Mouse (Mus musculus) limb, embryonic 15.5 days (tissue): ENCODE measurements around the gene Ttc38. TPM values are rescaled to one million over a fixed set of nuclear protein-coding genes. Genes with fewer than 3 reads are reported as not detected.

Experiments
- ATAC-seq: fragments of 200-750 bp; cut with Nextera tagmentation; 2 replicates; pipeline ENCODE4 v1.8.0; 2017; ENCODE audit warnings: low read depth, moderate TSS enrichment; ENCODE audit not compliant: insufficient number of reproducible peaks, low FRiP score, low TSS enrichment
- H3K27ac ChIP-seq: fragments of 300-500 bp; sonication (generic); 2 replicates; pipeline ENCODE4 v1.5.1; 2015; ENCODE audit warnings: moderate library complexity, mild to moderate bottlenecking, inconsistent platforms
- H3K27me3 ChIP-seq: fragments of 300-500 bp; sonication (generic); 2 replicates; pipeline ENCODE4 v1.6.1; 2015; ENCODE audit warnings: inconsistent platforms
- H3K36me3 ChIP-seq: fragments of 300-500 bp; sonication (generic); 2 replicates; pipeline ENCODE4 v1.6.1; 2015; ENCODE audit warnings: inconsistent platforms
- H3K4me1 ChIP-seq: fragments of 300-500 bp; sonication (generic); 2 replicates; pipeline ENCODE4 v1.6.1; 2015; ENCODE audit warnings: inconsistent platforms
- H3K4me2 ChIP-seq: fragments of 300-500 bp; sonication (generic); 2 replicates; pipeline ENCODE4 v1.6.1; 2015; ENCODE audit warnings: mild to moderate bottlenecking, inconsistent platforms
- H3K4me3 ChIP-seq: fragments of 300-500 bp; sonication (generic); 2 replicates; pipeline ENCODE4 v1.5.1; 2015; ENCODE audit warnings: mild to moderate bottlenecking, inconsistent platforms
- H3K9ac ChIP-seq: fragments of 300-500 bp; sonication (generic); 2 replicates; pipeline ENCODE4 v1.6.1; 2015; ENCODE audit warnings: inconsistent platforms
- H3K9me3 ChIP-seq: fragments of 300-500 bp; sonication (generic); 2 replicates; pipeline ENCODE4 v1.6.1; 2016; ENCODE audit warnings: inconsistent platforms
- WGBS: fragments of 180-500 bp; shearing (Covaris S2); methylation state at CpG from one replicate; pipeline ENCODE4 v1.1.7; 2015; 5-methylcytosine and 5-hydroxymethylcytosine counted together
- polyA plus RNA-seq: library from polyadenylated mRNA; unstranded; fragments of >200 nt; fragmentation: Nextera tagmentation; extraction: Ambion mirVana; gene quantifications from 2 replicates; pipeline ENCODE4 v1.2.1, GENCODE M21; 2015

The Ttc38 gene
- polyA plus RNA-seq, 1 experiment from 2014 or later: 8.0 TPM

DNA sequence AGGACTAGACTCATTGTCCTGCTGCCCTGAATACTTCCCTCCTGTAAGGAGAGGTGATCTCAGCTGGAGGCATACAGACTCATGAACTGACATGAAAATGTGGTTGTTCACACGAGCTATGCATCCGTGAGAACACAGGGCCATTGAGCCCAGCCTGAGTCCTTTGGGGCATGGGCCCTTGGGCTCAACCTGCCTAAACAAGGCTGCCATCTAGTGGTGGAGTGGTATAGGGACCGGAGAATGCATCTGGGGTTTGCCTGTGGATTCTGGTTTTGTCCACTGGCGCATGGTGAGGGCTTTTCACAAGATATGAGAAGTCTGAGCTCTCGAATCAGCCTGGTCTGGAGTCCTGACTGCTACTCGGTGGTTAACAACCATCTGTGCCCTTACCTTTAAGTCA is 35.6 kb downstream of the Ttc38 start:
- 51% methylated on average over 6 of the region's 6 CpGs for WGBS
- ATAC-seq: no peak

DNA sequence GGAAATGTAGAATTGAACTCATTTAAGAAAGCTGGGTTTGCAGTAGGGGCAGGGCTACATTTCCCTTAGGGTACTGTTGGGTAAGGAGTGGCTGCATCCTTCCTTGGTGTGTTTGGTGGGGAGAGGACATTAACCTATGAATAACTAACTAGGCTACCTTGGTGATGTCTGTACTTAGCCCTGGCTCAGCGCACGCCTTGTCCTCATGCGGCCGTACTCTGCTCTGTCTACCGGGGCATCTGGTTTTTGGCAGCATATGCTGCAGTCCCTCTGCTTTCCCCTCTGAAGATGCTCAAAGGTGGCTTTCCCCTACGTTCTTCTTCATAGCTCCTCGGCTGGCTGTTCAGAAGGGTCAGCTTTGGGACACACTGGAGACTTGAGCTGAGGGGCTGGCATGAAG is 45.2 kb downstream of the Ttc38 start:
- H3K4me3 ChIP-seq: no peak overlapping the region
- H3K9me3 ChIP-seq: no peaks in the 10 kb centered on the region
- no peak for ATAC-seq
- no peak overlapping the region for H3K27ac ChIP-seq
- WGBS: 91% methylated on average over 7 of the region's 7 CpGs
- H3K4me2 ChIP-seq: no peak overlapping the region
- peaks cover 48% of the 10 kb centered on the region for H3K36me3 ChIP-seq
- no peaks in the 10 kb centered on the region for H3K27me3 ChIP-seq
- H3K9ac ChIP-seq: no peak overlapping the region
- peaks cover 7% of the 10 kb centered on the region; the same call in 1 of the 2 replicates for H3K4me1 ChIP-seq

More for the DNA sequence above, 35.6 kb downstream of the Ttc38 start:
- Histone ChIP-seq H3K4me3 (no peak overlapping the region), H3K9me3 (no peaks in the 10 kb centered on the region), H3K36me3 (peaks cover 86% of the 10 kb centered on the region), H3K27ac (no peak overlapping the region), H3K4me1 (no peaks in the 10 kb centered on the region), H3K4me2 (no peak overlapping the region), H3K9ac (no peak overlapping the region), H3K27me3 (no peaks in the 10 kb centered on the region)

DNA sequence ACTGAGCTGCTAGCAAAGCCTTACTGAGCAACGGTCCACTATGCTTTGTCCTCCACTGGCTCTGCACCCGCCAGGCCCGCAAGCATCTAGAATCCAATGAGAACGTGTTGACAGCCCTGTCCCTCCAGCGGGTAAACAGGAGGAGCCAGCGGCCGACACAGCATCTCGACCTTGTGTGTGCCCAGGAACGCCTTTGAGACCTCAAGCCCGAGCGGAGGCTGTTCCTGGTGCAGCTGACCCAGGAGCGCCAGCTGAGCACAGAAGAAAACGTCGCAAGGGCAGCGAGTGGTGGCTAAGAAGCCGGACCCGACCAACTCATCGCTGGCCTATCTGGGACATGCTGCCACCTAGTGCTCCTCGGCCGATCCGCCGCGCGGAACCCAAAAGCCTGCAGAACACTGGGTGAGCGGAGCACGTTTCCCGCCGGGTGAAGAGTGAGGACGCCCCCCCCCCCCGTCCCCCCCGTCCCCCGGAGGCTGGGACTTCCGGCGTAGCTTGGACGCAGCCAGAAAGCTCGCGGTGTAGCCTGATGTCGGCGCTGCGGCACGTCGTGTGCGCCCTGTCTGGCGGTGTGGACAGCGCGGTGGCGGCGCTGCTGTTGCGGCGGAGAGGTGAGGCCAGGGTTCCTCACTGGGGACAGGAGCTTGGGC is 46.9 kb downstream of the Ttc38 start, which contains the start of gene Trmu:
Gene Trmu (plus strand): TSS at position 465 of the 650 bp plus-strand sequence.
- peaks cover 50% of the 10 kb centered on the region for H3K36me3 ChIP-seq

DNA sequence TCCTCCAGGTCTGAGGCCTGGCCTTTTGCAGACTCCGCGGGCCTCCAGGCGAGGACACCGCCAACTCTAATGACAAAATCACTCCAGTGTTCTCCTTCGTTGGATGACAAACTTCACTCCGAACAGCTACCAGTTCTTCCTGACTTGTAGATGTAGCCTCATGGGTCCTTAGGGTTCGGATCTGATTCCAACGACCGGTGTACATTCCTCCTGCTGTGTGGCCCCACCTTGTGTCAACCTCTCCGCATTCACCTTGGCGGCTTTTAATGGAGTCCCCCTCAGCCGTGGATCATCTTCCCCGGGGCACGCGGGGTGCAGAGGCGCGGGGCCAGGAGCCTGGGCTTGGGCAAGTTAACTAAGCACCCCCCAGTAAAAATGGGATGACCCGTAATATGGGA is 47.4 kb downstream of the Ttc38 start:
- Histone ChIP-seq H3K4me2 (peak overlapping the region; percentile 85), H3K4me1 (peaks cover 7% of the 10 kb centered on the region; the same call in 1 of the 2 replicates), H3K27me3 (no peaks in the 10 kb centered on the region), H3K9me3 (no peaks in the 10 kb centered on the region), H3K36me3 (peaks cover 50% of the 10 kb centered on the region), H3K4me3 (peak overlapping the region; percentile 87), H3K9ac (peak overlapping the region; percentile 91), H3K27ac (peak overlapping the region; percentile 88)
- ATAC-seq: no peak; the same call in 1 of the 2 replicates
- under 1% methylated on average over 18 of the region's 18 CpGs for WGBS

More for the DNA sequence above, 46.9 kb downstream of the Ttc38 start, which contains the start of gene Trmu:
- Histone ChIP-seq H3K9ac (peak within 1 kb of the TSS; percentile 91), H3K9me3 (no peaks in the 10 kb centered on the region), H3K4me2 (peak within 1 kb of the TSS; percentile 85), H3K27me3 (no peaks in the 10 kb centered on the region), H3K4me3 (peak within 1 kb of the TSS; percentile 87), H3K27ac (peak within 1 kb of the TSS; percentile 88), H3K4me1 (peaks cover 7% of the 10 kb centered on the region; the same call in 1 of the 2 replicates)
- WGBS: under 1% methylated on average over 50 of the region's 50 CpGs
- ATAC-seq: peak; percentile 93

DNA sequence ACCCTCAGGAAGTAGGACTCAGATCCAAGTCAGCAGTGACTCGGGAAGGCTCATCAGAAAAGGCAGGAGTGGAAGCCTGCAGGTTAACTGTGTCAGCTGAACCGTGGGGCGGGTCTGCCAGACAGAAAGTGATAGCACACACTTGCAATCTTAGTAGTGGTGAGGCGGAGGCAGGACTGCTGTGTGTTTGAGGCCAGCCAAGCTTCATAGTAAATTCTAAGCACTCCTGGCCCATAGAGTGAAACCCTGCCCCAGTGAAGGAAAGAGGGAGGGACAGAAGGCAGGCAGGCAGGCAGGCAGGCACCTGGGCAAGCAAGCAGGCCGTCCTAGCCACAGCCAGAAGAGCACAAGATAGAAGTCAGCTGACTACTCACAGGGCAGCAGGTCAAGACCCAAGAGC is 53.5 kb downstream of the Ttc38 start:
- no peaks in the 10 kb centered on the region for H3K4me1 ChIP-seq
- 87% methylated on average over 5 of the region's 5 CpGs for WGBS
- H3K27me3 ChIP-seq: no peaks in the 10 kb centered on the region
- ATAC-seq: no peak
- H3K9ac ChIP-seq: no peak overlapping the region
- no peaks in the 10 kb centered on the region for H3K9me3 ChIP-seq
- peaks cover 61% of the 10 kb centered on the region for H3K36me3 ChIP-seq
- H3K4me2 ChIP-seq: no peak overlapping the region
- no peak overlapping the region for H3K4me3 ChIP-seq
- no peak overlapping the region for H3K27ac ChIP-seq

DNA sequence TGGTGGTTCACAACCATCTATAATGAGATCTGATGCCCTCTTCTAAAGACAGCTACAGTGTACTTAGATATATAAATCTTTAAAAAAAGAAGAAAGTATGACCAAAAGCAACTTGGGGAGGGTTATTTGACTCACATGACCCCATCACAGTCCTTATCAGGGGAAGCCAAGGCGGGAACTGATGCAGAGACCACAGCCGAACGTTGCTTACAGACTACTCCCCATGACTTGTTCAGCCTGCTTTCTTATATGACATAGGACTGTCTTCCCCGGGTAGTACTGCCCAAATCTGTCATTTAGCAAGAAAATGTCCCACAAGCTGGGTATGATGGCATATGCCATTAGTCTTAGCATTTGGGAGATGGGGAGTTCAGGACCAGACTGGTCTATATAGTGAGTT is 57.1 kb downstream of the Ttc38 start:
- H3K27me3 ChIP-seq: no peaks in the 10 kb centered on the region
- no peak for ATAC-seq
- H3K27ac ChIP-seq: no peak overlapping the region
- no peak overlapping the region for H3K4me3 ChIP-seq
- H3K9me3 ChIP-seq: no peaks in the 10 kb centered on the region
- H3K4me2 ChIP-seq: no peak overlapping the region
- peaks cover 73% of the 10 kb centered on the region for H3K36me3 ChIP-seq
- WGBS: 92% methylated on average over 4 of the region's 4 CpGs
- H3K4me1 ChIP-seq: no peaks in the 10 kb centered on the region
- H3K9ac ChIP-seq: no peak overlapping the region

DNA sequence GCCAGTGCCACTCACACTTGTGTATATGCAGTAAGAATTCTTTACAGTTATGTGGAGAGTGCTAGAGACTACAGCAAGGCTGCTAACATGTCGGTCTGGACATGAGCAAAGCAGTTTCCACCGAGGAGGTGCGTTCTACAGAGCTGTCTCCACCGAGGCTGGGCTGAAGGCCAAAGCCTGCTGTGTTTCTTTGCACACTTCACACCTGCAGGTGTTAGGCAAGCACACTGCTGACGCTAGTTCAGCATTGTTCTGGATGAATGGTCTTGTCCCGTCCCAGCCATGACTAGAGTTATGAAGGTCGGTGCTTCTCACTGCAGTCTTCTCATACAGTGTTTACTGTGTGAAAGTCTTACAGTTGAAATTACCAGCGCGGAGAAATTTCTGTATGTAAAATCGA is 59.9 kb downstream of the Ttc38 start:
- no peak overlapping the region for H3K4me2 ChIP-seq
- H3K9ac ChIP-seq: no peak overlapping the region
- no peak for ATAC-seq
- WGBS: 78% methylated on average over 10 of the region's 10 CpGs
- H3K4me1 ChIP-seq: no peaks in the 10 kb centered on the region
- H3K27me3 ChIP-seq: no peaks in the 10 kb centered on the region
- H3K4me3 ChIP-seq: no peak overlapping the region
- H3K27ac ChIP-seq: no peak overlapping the region
- H3K36me3 ChIP-seq: peaks cover 81% of the 10 kb centered on the region
- no peaks in the 10 kb centered on the region for H3K9me3 ChIP-seq

DNA sequence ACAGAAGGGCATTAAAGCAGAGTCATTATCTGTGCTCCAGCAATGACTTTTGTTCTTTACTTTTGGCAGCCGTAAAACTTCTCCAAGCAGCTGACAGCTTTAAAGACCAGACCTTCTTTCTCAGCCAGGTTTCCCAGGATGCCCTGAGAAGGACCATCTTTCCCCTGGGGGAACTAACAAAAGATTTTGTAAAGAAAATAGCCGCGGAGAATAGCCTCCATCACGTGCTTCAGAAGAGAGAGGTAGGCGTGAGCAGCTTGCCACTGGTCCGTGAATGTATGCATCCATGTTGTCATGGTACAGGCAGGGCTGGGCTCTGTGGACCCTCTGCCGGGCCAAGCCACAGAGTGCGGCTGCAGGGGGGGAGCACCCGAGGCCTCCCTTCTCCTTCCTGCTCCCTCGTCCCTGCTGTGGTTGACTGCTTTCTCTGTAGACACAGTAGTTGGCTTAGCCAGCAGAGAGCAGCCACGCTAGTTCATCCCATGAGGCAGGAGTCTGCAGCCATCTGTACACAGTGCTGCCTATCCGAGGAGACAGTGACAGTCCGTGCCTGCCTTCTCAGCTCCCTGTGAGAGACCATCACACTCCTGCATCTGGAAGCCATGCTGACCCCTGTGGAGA is 60.5 kb downstream of the Ttc38 start:
- Histone ChIP-seq H3K9me3 (no peaks in the 10 kb centered on the region), H3K4me3 (no peak overlapping the region), H3K27me3 (no peaks in the 10 kb centered on the region), H3K27ac (no peak overlapping the region), H3K4me2 (no peak overlapping the region), H3K36me3 (peaks cover 88% of the 10 kb centered on the region), H3K4me1 (no peaks in the 10 kb centered on the region), H3K9ac (no peak overlapping the region)
- WGBS: 74% methylated on average over 13 of the region's 13 CpGs
- no peak for ATAC-seq

DNA sequence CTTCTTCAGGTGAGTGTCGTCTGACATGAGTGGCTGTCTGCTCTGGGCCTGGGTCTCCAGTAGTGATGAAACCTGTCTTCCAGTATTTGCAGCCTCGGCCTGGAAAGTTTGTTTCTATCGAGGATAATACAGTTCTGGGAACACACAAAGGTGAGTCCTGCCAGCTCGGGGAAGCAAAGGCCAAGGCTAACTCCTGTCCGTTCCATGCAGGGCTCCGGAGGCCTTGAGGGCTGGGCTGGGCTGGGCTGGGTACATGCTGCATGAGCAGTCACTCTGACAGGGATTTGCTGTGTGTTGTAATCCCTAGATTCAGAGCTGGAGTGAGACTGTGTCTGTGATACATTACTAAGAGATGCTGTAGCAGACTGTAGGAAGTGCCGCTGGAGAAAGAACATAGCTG is 61.8 kb downstream of the Ttc38 start:
- Histone ChIP-seq H3K9ac (no peak overlapping the region), H3K4me1 (no peaks in the 10 kb centered on the region), H3K4me3 (no peak overlapping the region), H3K4me2 (no peak overlapping the region), H3K27me3 (no peaks in the 10 kb centered on the region), H3K27ac (no peak overlapping the region), H3K9me3 (no peaks in the 10 kb centered on the region), H3K36me3 (peaks cover 92% of the 10 kb centered on the region)
- ATAC-seq: no peak
- WGBS: 86% methylated on average over 7 of the region's 7 CpGs

DNA sequence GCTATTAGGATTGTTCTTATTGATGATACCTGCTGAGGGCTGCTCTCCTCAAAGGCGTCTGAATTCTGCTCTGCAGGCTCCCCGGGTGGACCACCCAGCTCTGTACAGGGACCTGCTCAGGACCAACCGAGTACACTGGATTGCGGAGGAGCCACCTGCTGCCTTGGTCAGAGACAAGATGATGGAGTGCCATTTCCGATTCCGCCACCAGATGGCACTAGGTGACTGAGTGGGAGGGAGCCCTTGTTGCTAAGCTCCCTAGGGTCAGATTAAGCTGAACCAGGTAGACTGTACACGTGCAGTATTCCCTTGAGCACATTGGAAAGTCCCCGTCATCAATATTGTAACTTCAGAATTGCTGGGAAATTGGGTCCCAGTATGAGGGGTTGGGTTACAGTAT is 64.2 kb downstream of the Ttc38 start:
- no peak for ATAC-seq
- Histone ChIP-seq H3K4me1 (no peaks in the 10 kb centered on the region), H3K27ac (no peak overlapping the region), H3K9ac (no peak overlapping the region), H3K4me3 (no peak overlapping the region), H3K9me3 (no peaks in the 10 kb centered on the region), H3K36me3 (peaks cover 93% of the 10 kb centered on the region), H3K4me2 (no peak overlapping the region), H3K27me3 (no peaks in the 10 kb centered on the region)
- 13% methylated on average over 8 of the region's 8 CpGs for WGBS

DNA sequence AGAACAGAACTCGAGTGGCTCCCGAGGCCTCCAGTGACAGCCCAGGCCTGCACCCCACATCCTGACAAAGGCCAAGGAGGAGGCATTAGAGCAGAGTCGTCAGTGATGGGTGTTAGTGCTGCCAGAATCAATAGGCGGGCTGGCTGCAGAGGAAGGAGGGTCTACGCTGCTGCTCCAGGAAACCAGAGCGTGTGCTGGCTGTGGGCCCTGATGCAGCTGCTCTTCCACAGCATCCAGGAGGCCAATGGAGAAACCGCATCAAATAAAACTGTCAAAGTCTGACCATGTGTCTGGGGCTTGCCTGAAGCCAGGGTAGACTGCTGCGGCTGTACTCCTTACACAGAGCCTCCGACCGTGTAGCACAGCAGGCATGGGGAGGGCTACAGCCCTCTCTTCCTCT is 65.0 kb downstream of the Ttc38 start:
- Histone ChIP-seq H3K4me2 (no peak overlapping the region), H3K36me3 (peaks cover 89% of the 10 kb centered on the region), H3K9ac (no peak overlapping the region), H3K27ac (no peak overlapping the region), H3K9me3 (no peaks in the 10 kb centered on the region), H3K4me3 (no peak overlapping the region), H3K27me3 (no peaks in the 10 kb centered on the region), H3K4me1 (no peaks in the 10 kb centered on the region)
- ATAC-seq: no peak
- WGBS: 85% methylated on average over 10 of the region's 10 CpGs

DNA sequence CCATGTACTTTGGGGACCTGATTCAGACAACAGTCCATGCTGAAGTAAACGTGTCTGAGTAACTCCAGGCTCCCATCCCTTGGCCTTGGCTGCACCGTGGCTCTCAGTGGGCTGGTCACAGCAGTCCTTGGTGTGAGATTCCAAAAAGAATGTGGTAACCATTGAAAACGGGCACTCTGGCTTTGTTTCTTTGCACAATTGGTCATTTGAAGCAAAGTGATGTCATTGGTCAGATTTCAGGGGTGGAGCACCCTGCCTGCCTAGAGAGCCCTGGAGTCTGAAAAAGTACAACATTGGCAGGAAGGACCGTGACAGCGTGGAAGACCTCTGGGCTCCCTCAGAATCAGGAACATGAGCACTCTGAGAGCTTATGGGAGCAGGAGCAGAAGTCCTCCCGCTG is 67.3 kb downstream of the Ttc38 start:
- 77% methylated on average over 6 of the region's 6 CpGs for WGBS
- H3K27me3 ChIP-seq: no peaks in the 10 kb centered on the region

More for the DNA sequence above, 67.3 kb downstream of the Ttc38 start:
- Histone ChIP-seq H3K36me3 (peaks cover 70% of the 10 kb centered on the region), H3K4me1 (no peaks in the 10 kb centered on the region), H3K4me2 (no peak overlapping the region), H3K4me3 (no peak overlapping the region), H3K9ac (no peak overlapping the region), H3K27ac (no peak overlapping the region), H3K9me3 (no peaks in the 10 kb centered on the region)
- no peak for ATAC-seq
